Mouse (Mus musculus): Measurements from ENCODE around the gene Isx.

DNA sequence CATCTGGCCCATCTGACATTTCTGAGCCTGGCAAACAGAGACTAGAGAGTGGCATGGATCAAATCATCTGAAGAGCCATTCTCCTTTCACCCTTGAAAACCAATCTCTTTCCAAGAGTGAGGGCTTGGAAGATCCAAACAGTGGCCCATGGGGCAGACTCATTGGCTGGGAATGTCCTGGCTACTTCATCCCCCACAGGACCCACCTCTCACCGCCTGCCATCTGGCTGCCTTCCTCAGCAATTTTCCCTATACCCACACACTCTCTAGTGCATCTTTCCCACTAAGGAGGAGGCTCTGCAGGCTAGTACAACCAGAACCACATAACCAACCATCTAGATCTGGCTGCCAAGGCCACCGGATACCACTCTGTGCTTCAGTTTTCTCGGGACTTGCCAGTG is 17.6 kb upstream of the Isx start:
- no peak for TF ChIP-seq CTCF (IDR thresholded peaks at IDR 0.05; ENCODE audit: insufficient read depth, low read length)
- TF ChIP-seq POLR2A (IDR thresholded peaks at IDR 0.05; ENCODE audit: borderline replicate concordance, extremely low read depth, low read depth, low read length) = no peak
